Mouse (Mus musculus): ENCODE data around the gene Dennd6a. TPM values are rescaled to one million over a fixed set of nuclear protein-coding genes. Genes with fewer than 3 reads are reported as not detected.
"Not testable (repeated sequence)": the region's sequence is repeated elsewhere in the genome, so short reads cannot be mapped to it uniquely, and the experiment has no call there.

Gene Dennd6a
- polyA plus RNA-seq (2015; fragmentation: Nextera tagmentation; extraction: Ambion mirVana): 32.0 and 32.1 TPM in 2 replicates

DNA sequence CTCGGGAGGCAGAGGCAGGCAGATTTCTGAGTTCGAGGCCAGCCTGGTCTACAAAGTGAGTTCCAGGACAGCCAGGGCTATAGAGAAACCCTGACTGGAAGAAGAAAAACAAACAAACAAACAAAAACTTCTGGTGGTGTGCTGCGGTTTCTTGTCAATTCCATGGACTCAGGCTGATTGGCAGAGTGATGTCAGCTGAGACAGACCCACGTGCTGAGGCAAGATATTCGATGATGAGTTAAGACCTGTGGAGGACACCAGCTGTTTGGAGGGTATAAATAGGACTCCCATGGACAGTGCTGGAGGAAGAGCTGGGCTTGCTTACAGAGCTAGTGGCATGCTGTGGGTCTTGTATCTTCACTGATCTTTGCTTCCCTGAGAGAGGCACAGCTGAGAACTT lies at the start of gene Dennd6a:
Gene Dennd6a, plus strand, starts transcription at position 301 of the 400 bp plus-strand sequence.
- H3K27ac ChIP-seq; ATAC-seq (ENCODE audit: borderline replicate concordance, extremely low read depth, low FRiP score, low TSS enrichment); H3K4me3 ChIP-seq; H3K27me3 ChIP-seq; H3K9me3 ChIP-seq; H3K4me2 ChIP-seq; H3K9ac ChIP-seq; H3K4me1 ChIP-seq; H3K36me3 ChIP-seq: not testable (repeated sequence)
- WGBS: 84% methylated on average over 5 of the region's 5 CpGs

DNA sequence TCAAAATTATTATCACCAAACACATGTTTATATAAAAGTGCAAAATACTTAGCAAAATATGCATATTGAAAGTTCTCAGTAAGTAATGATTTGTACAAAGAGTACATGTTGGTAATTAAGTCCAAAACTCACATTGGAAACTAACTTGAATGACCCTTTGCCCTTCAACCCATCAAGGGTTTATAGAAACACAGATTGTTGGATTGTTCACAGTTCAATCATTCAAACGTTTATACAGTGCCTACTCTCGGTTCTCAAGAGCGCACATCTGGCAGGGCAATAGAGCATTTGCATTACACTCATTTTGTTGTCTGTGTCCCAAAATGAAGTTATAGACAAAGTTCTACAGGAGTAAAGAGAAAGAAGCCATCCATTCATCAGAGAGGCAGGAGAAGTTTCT lies 47.7 kb upstream of the Dennd6a start:
- 0 out of 2 replicates have a peak, but pooled peaks cover 4% of the 10 kb centered on the region for H3K36me3 ChIP-seq
- 38% methylated on average over 3 of the region's 3 CpGs for WGBS
- H3K27me3 ChIP-seq: no peaks in the 10 kb centered on the region
- ATAC-seq (ENCODE audit: borderline replicate concordance, extremely low read depth, low FRiP score, low TSS enrichment): no peak
- H3K4me1 ChIP-seq: peaks cover 16% of the 10 kb centered on the region
- H3K4me3 ChIP-seq: no peak overlapping the region
- H3K9me3 ChIP-seq: no peaks in the 10 kb centered on the region
- H3K27ac ChIP-seq: no peak overlapping the region
- no peak overlapping the region for H3K9ac ChIP-seq
- no peak overlapping the region for H3K4me2 ChIP-seq

DNA sequence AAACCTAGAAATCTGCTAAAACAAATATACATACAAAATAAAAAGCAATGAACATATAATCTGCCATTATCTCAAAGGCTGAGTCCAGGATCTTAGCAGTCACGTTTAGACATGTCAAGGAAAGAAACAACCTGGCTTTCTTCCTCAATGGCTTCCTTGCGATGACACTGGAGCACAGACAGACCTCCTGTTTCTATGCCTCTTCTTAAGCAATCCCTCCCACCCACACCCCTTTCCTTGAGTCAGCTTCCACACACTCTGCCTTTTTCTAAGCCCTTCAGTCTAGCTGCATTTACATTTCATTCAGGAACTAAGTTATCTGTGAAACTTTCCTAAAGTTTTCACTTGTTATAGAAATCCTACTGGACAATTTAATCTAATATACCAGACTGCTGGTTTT lies 45.4 kb upstream of the Dennd6a start:
- Histone ChIP-seq H3K27me3 (no peaks in the 10 kb centered on the region), H3K4me3 (no peak overlapping the region), H3K9ac (no peak overlapping the region), H3K9me3 (no peaks in the 10 kb centered on the region), H3K4me2 (no peak overlapping the region), H3K4me1 (peaks cover 29% of the 10 kb centered on the region), H3K27ac (no peak overlapping the region), H3K36me3 (0 out of 2 replicates have a peak, but pooled peaks cover 4% of the 10 kb centered on the region)
- WGBS: 67% methylated on average over 2 of the region's 2 CpGs
- ATAC-seq (ENCODE audit: borderline replicate concordance, extremely low read depth, low FRiP score, low TSS enrichment): no peak

DNA sequence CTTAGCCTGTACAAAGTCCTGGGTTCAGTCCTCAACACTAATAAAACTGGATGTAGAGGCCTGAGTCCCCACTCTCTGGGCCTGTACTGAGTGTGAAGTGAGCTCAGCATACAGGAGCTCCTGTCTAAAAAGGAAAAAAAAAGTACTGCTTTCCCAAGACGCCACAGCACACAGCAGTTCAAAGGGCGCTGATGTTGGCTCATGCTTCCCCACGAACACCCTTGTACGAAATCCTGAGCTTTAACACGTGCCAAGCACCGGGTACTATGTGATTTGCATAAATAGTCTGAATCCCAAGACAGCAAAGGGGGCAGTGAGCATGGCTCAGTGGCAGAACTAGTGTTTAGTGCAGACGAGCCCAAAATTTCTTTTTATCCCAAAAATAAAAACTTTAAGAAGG lies 43.3 kb upstream of the Dennd6a start:
- no peak overlapping the region for H3K9ac ChIP-seq
- H3K27me3 ChIP-seq: no peaks in the 10 kb centered on the region
- peaks cover 36% of the 10 kb centered on the region for H3K4me1 ChIP-seq
- no peak overlapping the region for H3K27ac ChIP-seq
- H3K9me3 ChIP-seq: no peaks in the 10 kb centered on the region
- no peak for ATAC-seq (ENCODE audit: borderline replicate concordance, extremely low read depth, low FRiP score, low TSS enrichment)
- no peaks in the 10 kb centered on the region for H3K36me3 ChIP-seq
- H3K4me2 ChIP-seq: no peak overlapping the region
- H3K4me3 ChIP-seq: no peak overlapping the region
- 52% methylated on average over 7 of the region's 7 CpGs for WGBS

DNA sequence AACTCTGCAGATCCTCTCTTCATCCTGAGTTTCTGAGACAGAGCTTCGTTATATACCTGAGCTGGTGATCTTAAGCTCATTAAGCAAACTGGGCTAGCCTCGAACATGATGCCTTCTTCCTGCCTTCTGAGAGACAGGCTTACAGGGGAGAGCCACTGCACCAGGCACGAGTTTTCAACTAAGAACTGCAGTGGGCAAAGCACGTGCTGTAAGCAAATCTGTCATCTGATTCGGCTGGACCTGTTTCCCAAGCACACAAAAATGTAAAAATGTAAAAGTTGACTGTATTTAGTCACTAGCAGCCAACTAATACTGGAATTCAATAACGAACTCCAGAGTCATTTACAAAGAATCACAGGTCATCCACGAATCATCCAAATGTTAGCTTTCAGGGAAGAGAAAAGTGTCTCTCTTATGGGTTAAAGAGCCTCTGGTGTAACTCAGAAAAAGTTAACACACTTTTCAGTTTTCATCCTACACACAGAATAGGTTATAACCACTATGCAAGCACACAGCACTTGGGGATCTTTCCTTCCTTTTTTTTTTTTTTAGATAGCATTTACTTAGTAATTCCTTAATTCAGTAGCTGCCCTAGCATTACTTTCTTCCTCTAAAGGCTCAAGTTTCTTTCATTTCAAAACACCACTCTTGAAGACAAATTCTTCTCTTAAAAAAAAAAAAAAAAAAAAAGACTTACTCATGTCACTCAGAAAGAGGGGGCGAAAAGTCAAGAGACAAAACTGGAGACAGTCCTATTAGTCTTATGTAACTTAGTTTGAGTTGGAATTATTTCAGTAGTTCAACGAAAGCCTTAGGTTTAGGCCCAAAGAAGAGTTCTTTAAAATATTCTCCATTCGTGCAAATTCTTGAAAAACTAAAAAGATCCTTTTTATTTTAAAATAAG lies 42.0 kb upstream of the Dennd6a start:
- WGBS: 68% methylated on average over 10 of the region's 10 CpGs
- Histone ChIP-seq H3K27ac (no peak overlapping the region), H3K27me3 (no peaks in the 10 kb centered on the region), H3K4me1 (peaks cover 32% of the 10 kb centered on the region), H3K36me3 (no peaks in the 10 kb centered on the region), H3K9ac (no peak overlapping the region), H3K4me3 (no peak overlapping the region), H3K4me2 (peak overlapping the region; percentile 36; the same call in 1 of the 2 replicates), H3K9me3 (no peaks in the 10 kb centered on the region)
- no peak for ATAC-seq (ENCODE audit: borderline replicate concordance, extremely low read depth, low FRiP score, low TSS enrichment)

DNA sequence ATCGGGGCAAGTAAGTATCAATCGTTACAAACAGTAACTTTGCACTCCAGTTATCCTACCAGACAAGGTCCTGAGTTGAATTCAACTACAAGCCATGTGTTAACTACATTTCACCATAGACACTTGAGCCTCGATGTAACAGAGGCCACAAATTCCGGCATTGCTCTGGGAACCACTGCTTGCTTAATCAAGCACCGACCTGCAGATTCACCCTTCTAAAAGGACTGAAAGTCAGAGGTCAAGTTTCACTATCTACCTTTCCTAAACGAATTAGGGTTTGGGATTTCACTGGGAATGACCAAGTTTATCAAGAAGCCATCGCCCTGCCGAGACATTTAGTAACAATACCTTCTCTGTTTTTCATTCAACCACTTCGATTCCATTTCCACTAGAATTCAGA lies 40.9 kb upstream of the Dennd6a start:
- Histone ChIP-seq H3K27ac (no peak overlapping the region), H3K4me3 (peak overlapping the region; percentile 76), H3K27me3 (no peaks in the 10 kb centered on the region), H3K9me3 (no peaks in the 10 kb centered on the region), H3K4me1 (peaks cover 32% of the 10 kb centered on the region), H3K4me2 (peak overlapping the region; percentile 88), H3K36me3 (no peaks in the 10 kb centered on the region), H3K9ac (peak overlapping the region; percentile 96; the same call in 1 of the 2 replicates)
- WGBS: 37% methylated on average over 9 of the region's 9 CpGs
- ATAC-seq (ENCODE audit: borderline replicate concordance, extremely low read depth, low FRiP score, low TSS enrichment): no peak

DNA sequence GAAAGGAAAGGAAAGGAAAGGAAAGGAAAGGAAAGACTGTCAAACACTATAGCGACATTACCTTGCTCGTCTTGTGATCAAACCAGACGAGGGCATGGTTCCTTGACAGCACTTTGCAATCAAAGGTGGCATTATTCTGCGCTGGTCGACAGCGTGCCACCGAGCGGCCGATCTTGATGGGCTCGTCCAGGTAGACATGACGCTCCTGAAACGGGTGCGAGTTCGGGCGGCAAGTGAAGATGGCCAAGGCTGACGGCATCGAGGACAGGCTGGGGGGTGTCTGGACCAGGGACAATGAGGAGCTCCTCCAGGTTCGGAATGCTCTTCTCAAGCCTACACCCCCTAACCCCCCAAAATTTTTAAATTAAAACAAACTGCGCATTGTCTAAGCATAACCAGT lies 40.4 kb upstream of the Dennd6a start:
- H3K27ac ChIP-seq: no peak overlapping the region

DNA sequence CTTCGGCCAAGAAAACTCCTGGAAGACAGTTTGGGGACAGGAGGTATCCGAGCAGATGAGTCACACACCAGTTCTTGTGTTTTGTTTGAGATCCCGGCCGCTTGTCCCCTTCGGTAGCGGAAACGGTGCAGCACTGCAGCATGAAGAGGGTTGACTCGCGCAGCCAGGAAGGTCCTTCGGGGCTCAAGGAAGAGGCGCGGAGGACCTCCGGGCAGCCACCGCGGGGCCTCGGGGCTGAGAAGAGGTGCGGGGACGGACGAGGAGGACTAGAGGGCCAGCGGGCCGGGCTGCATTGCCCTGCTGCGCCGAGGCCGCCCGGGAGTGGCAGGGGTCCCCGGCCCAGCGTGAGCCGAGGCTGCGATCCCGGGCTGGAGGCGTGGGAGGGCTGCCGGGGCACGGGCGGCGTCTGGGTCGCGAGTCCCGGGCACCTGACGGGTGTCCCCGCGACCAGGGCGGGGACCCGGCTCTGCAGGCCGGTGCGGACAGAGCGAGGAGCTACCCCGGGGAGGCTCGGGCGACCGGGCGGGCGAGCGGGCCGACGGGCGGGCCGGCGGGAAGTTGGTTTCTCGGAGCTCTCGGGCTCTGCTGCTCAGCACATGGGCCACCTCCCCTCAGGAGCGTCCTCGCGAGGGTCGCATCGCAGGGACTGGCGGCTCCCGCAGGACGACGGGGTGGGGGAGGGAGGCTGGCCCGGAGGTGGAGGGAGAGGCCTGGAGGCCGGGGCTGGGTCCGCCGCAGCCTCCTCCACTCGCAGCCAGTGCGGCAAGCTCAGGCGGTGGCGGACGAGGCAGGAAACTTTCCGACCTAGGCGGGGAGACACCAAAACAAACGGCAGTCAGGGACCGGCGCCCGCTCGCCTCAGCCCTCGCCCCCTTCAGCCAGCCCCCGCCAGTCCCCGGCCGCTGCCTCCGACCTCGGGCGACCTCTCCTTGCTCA lies 39.6 kb upstream of the Dennd6a start:
- no peaks in the 10 kb centered on the region for H3K36me3 ChIP-seq
- under 1% methylated on average over 85 of the region's 92 CpGs for WGBS
- H3K4me3 ChIP-seq: peak overlapping the region; percentile 76
- H3K9ac ChIP-seq: peak overlapping the region; percentile 96
- peak overlapping the region; percentile 59 for H3K27ac ChIP-seq
- peak overlapping the region; percentile 88 for H3K4me2 ChIP-seq
- peak; percentile 81 for ATAC-seq (ENCODE audit: borderline replicate concordance, extremely low read depth, low FRiP score, low TSS enrichment)
- H3K4me1 ChIP-seq: peaks cover 32% of the 10 kb centered on the region
- H3K9me3 ChIP-seq: no peaks in the 10 kb centered on the region
- H3K27me3 ChIP-seq: no peaks in the 10 kb centered on the region

More for the DNA sequence above, 40.4 kb upstream of the Dennd6a start:
- H3K4me2 ChIP-seq: peak overlapping the region; percentile 88
- peak overlapping the region; percentile 76 for H3K4me3 ChIP-seq
- H3K27me3 ChIP-seq: no peaks in the 10 kb centered on the region
- no peaks in the 10 kb centered on the region for H3K9me3 ChIP-seq
- no peaks in the 10 kb centered on the region for H3K36me3 ChIP-seq
- H3K4me1 ChIP-seq: peaks cover 32% of the 10 kb centered on the region
- H3K9ac ChIP-seq: peak overlapping the region; percentile 96
- 10% methylated on average over 19 of the region's 19 CpGs for WGBS
- ATAC-seq (ENCODE audit: borderline replicate concordance, extremely low read depth, low FRiP score, low TSS enrichment): no peak

DNA sequence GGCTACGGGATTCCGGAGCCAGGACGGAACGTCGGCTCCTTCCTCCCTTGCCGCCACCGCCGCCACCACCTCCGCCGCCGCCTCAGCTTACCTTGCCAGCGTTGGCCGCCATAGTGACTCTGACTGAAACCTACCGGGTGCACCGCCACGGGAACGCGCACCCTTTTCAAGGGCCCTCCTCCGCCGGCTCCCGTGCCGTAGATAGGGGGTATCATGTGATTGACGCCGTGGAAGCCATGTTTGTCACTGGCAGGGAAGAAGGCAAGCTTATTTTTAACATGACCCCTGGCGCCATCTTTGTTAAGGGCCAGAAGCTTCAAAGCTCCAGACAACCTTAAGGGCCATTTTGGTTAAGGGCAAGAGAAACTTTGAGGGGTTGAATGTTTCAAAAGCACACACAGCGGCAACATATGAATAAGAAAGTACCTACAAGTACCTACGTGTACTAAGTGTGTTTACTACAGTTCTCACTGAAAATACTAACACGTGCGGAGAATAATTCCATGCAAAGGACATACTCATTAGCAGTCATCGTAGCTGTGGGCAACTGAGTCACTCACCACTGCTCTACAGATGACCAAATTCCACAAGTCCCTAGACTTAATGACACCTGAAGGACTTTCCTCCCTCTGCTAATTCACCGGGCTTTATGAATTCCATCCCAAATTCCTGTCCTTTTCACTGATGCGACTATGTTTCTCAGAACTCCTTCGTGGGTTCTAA lies 38.7 kb upstream of the Dennd6a start, which contains the start of gene Slmap:
Gene Slmap, minus strand, starts transcription at position 175 of the 723 bp plus-strand sequence.
- peak within 1 kb of the TSS; percentile 76 for H3K4me3 ChIP-seq
- peak; percentile 94 for ATAC-seq (ENCODE audit: borderline replicate concordance, extremely low read depth, low FRiP score, low TSS enrichment)
- no peaks in the 10 kb centered on the region for H3K9me3 ChIP-seq

DNA sequence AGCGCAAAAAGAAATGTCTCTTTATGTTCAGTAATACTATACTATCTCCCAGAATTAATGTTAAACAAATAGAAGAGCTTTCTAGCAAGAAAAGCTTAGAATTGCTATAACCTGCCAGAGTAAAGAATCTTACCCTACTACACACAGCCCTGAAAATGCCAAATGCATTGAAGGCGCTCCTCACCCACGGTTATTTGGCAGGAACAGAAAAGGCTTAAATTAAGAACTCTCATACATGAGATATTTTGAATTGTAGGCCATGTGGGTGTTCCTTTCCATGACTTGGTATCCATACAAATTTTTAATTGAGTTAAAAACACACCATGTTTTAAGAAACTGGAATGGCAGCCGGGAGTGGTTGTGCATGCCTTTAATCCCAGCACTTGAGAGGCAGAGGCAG lies 34.4 kb upstream of the Dennd6a start:
- Histone ChIP-seq H3K9ac (no peak overlapping the region), H3K4me3 (no peak overlapping the region), H3K36me3 (no peaks in the 10 kb centered on the region), H3K27ac (no peak overlapping the region), H3K4me1 (0 out of 2 replicates have a peak, but pooled peaks cover 3% of the 10 kb centered on the region), H3K9me3 (no peaks in the 10 kb centered on the region), H3K27me3 (no peaks in the 10 kb centered on the region), H3K4me2 (no peak overlapping the region)
- no peak for ATAC-seq (ENCODE audit: borderline replicate concordance, extremely low read depth, low FRiP score, low TSS enrichment)
- WGBS: 72% methylated on average over 4 of the region's 4 CpGs

More for the DNA sequence above, 38.7 kb upstream of the Dennd6a start, which contains the start of gene Slmap:
- Histone ChIP-seq H3K4me2 (peak within 1 kb of the TSS; percentile 88), H3K36me3 (no peaks in the 10 kb centered on the region), H3K9ac (peak within 1 kb of the TSS; percentile 96), H3K4me1 (peaks cover 27% of the 10 kb centered on the region), H3K27ac (peak within 1 kb of the TSS; percentile 59), H3K27me3 (no peaks in the 10 kb centered on the region)
- WGBS: 12% methylated on average over 33 of the region's 33 CpGs

DNA sequence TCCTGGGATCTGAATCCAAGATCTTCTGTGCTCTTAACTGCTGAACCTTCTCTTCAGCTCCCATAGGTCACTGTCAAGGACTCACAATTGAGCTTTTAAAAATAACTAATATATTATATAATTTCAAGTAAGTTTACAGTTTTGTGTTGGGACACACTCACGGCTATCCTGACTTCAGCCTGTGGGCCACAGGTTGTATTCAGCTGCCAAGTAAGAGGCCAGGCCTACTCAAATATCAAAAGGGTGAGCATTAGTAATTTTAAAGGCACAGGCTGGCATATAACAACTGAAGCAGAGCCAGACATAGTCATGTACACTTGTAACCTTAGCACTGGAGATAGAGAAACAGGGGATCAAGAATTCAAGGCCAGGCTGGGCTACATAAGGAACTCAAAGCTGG lies 33.1 kb upstream of the Dennd6a start:
- Histone ChIP-seq H3K36me3 (no peaks in the 10 kb centered on the region), H3K4me3 (no peak overlapping the region), H3K27ac (no peak overlapping the region), H3K27me3 (no peaks in the 10 kb centered on the region), H3K9ac (no peak overlapping the region), H3K4me2 (no peak overlapping the region), H3K9me3 (no peaks in the 10 kb centered on the region), H3K4me1 (no peaks in the 10 kb centered on the region)
- WGBS: 39% methylated on average over 1 of the region's 1 CpGs
- ATAC-seq (ENCODE audit: borderline replicate concordance, extremely low read depth, low FRiP score, low TSS enrichment): no peak

Data from lung, embryonic 15.5 days (tissue).